Mouse (Mus musculus): Measurements from ENCODE around the gene Atf1. TPM values are rescaled to one million over a fixed set of nuclear protein-coding genes. Genes with fewer than 3 reads are reported as not detected.
A peak's percentile ranks its signal among the peaks of the same experiment; 100 is the strongest.

Atf1 gene
- total and polyA plus RNA-seq, 3 experiments: 41.8 to 854 (median 183) TPM

DNA sequence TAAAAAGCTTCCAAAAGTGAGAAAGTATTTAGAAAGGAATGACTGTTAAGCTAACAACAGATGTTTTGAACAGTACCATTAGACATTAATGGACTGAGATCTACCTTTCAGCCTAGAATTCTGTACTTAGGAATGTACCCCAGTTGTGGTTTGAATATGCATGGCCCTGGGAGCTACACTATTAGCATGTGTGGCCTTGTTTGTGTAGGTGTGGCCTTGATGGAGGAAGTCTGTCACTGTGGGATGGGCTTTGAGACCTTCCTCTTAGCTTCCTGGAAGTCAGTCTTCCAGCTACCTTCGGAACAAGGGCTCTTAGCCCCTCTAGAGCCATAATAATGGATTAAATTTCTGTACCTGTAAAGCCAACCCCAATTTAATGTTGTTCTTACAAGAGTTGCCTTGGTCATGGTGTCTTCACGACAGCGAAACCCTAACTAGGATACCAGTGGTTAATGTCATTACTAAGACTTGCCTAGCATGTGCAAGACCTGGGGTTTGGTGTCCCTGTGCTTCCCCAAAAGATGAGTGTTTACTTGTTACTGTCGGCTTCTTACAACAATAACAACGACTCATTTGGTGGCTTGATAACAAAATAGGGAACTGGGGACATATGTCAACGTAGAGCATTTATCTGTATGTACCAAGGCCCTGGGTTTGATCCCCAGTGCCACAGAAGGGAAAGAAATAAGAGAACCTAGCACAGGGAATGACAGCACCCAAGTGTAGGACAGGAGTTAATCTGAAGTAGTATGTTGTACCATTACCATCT lies 21.2 kb downstream of the Atf1 start (continued):
- TF ChIP-seq RCOR1 (IDR thresholded peaks at IDR 0.05; ENCODE audit: low read depth, low read length) (peak; percentile 75), POLR2AphosphoS5 (IDR thresholded peaks at IDR 0.05; ENCODE audit: borderline replicate concordance, low read depth, low read length) (no peak), CHD1 (IDR thresholded peaks at IDR 0.05; ENCODE audit: low read depth, low read length) (no peak), CTCF (IDR thresholded peaks at IDR 0.05 in 2 of 3, conservative IDR thresholded peaks at IDR 0.05 in 1 of 3; ENCODE audit: control insufficient read depth in 1 of 3, insufficient read depth in 1 of 3, low read depth in 2 of 3, low read length in 3 of 3, poor library complexity in 1 of 3, severe bottlenecking in 1 of 3) (no peak), POLR2A (IDR thresholded peaks at IDR 0.05; ENCODE audit: control insufficient read depth in 1 of 2, insufficient read depth in 1 of 2, low read depth in 1 of 2, low read length in 2 of 2, poor library complexity in 1 of 2) (no peak; a peak in 1 of 4 replicates), MAX (IDR thresholded peaks at IDR 0.05; ENCODE audit: low read length) (peak; percentile 81), GABPA (IDR thresholded peaks at IDR 0.05; ENCODE audit: low read depth, low read length) (no peak), TCF12 (IDR thresholded peaks at IDR 0.05; ENCODE audit: low read depth, low read length) (peak; percentile 88), ZMIZ1 (IDR thresholded peaks at IDR 0.05; ENCODE audit: low read depth, low read length) (no peak), ZKSCAN1 (IDR thresholded peaks at IDR 0.05; ENCODE audit: low read depth, low read length) (no peak), NELFE (IDR thresholded peaks at IDR 0.05; ENCODE audit: low read depth, low read length) (no peak), E2F4 (IDR thresholded peaks at IDR 0.05; ENCODE audit: borderline replicate concordance, low read depth, low read length) (no peak), MYC (IDR thresholded peaks at IDR 0.05; ENCODE audit: low read depth, low read length) (peak; percentile 83)

DNA sequence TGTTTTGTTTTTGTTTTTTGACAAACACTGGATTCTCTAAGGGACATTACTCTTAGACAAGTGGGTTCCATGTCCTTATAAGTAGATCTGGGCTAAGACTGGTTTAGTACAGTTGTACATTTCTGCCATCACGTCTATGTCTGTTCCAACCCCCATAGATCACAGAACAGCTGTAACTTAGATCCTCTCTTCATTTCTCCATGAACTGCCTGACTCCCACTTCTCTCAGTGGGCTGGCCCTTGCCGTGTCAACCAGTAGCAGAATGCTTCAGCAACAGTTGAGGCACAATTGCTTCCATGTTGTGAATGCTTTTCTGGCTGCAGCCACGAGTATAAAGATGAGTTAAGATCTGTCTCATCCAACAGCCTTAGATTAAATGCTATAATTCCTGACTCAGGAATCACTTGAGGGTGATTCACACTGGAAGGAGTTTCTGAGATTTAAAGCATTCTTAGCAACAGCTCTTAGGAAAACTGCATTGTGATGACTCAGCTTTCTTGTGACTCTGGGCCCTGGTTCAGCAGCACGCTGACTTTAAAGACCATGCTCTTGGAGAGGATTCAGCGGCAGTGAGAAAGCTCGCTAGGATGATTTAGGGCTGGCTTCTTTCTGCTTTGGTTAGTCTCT lies 23.6 kb downstream of the Atf1 start:
- peaks cover 31 to 71% of the 10 kb centered on the region in 2 experiments for H3K36me3 ChIP-seq (ENCODE audit: control insufficient read depth in 1 of 2, insufficient read depth in 2 of 2, low read length in 2 of 2)
- H3K4me1 ChIP-seq (ENCODE audit: control insufficient read depth in 1 of 2, insufficient read depth in 2 of 2, low read length in 2 of 2): peaks cover 17 to 22% of the 10 kb centered on the region in 2 experiments
- H3K79me2 ChIP-seq (ENCODE audit: control insufficient read depth, insufficient read depth, low read length, poor library complexity): peaks cover 12% of the 10 kb centered on the region
- DNase-seq (ENCODE audit: low read depth, low spot score): no peak
- no peak overlapping the region for H3K9ac ChIP-seq (ENCODE audit: control insufficient read depth, low read depth, low read length, poor library complexity, severe bottlenecking)
- no peak overlapping the region for H3K4me3 ChIP-seq (ENCODE audit: control insufficient read depth in 1 of 2, insufficient read depth in 1 of 2, low read depth in 2 of 2, low read length in 2 of 2)
- H3K27ac ChIP-seq (ENCODE audit: control insufficient read depth, low read depth, low read length): no peak overlapping the region
- no peaks in the 10 kb centered on the region for H3K9me3 ChIP-seq (replicated peaks; ENCODE audit: insufficient read depth, low read length)
- no peaks in the 10 kb centered on the region for H3K27me3 ChIP-seq (ENCODE audit: control insufficient read depth in 1 of 2, insufficient read depth in 2 of 2, low read length in 2 of 2)
- TF ChIP-seq HCFC1 (IDR thresholded peaks at IDR 0.05; ENCODE audit: low read depth, low read length): no peak
- TF ChIP-seq MAFK (IDR thresholded peaks at IDR 0.05; ENCODE audit: borderline replicate concordance, low read depth, low read length): peak; percentile 34; the same call in 1 of the 2 replicates
- 0 out of 4 replicates have a peak, but pooled peaks of 1 of the 2 experiments have one; percentile 9 for TF ChIP-seq POLR2A (IDR thresholded peaks at IDR 0.05; ENCODE audit: control insufficient read depth in 1 of 2, insufficient read depth in 1 of 2, low read depth in 1 of 2, low read length in 2 of 2, poor library complexity in 1 of 2)

DNA sequence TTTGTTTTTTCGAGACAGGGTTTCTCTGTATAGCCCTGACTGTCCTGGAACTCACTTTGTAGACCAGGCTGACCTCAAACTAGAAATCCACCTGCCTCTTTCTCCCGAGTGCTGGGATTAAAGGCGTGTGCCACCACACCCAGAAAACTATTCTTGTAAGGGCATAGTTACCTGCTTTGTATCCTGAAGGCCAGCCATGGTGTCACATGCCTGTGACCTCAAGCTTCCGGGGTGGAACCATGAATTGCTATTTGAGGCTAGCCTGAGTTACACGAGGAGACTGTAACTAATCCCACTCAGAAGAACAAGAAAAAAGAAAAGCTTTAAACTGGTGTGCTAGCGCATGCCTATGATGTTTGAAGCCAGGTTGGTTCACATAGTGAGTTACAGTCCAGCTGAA lies 28.8 kb downstream of the Atf1 start:
- H3K9me3 ChIP-seq (replicated peaks; ENCODE audit: insufficient read depth, low read length): no peaks in the 10 kb centered on the region
- no peak overlapping the region for H3K9ac ChIP-seq (ENCODE audit: control insufficient read depth, low read depth, low read length, poor library complexity, severe bottlenecking)
- no peak overlapping the region for H3K4me3 ChIP-seq (ENCODE audit: control insufficient read depth in 1 of 2, insufficient read depth in 1 of 2, low read depth in 2 of 2, low read length in 2 of 2)
- DNase-seq (ENCODE audit: low read depth, low spot score): no peak
- H3K36me3 ChIP-seq (ENCODE audit: control insufficient read depth in 1 of 2, insufficient read depth in 2 of 2, low read length in 2 of 2): peaks cover 0 to 49% of the 10 kb centered on the region in 2 experiments; a peak in 2 of 4 replicates
- H3K27me3 ChIP-seq (ENCODE audit: control insufficient read depth in 1 of 2, insufficient read depth in 2 of 2, low read length in 2 of 2): no peaks in the 10 kb centered on the region
- no peak for TF ChIP-seq GATA1 (IDR thresholded peaks at IDR 0.05; ENCODE audit: low read depth, low read length)
- no peak for TF ChIP-seq RCOR1 (IDR thresholded peaks at IDR 0.05; ENCODE audit: low read depth, low read length)
- no peak for TF ChIP-seq MYC (IDR thresholded peaks at IDR 0.05; ENCODE audit: low read depth, low read length)
- no peak for TF ChIP-seq SIN3A (IDR thresholded peaks at IDR 0.05; ENCODE audit: low read length)
- H3K4me1 ChIP-seq (ENCODE audit: control insufficient read depth in 1 of 2, insufficient read depth in 2 of 2, low read length in 2 of 2): no peaks in the 10 kb centered on the region
- H3K27ac ChIP-seq (ENCODE audit: control insufficient read depth, low read depth, low read length): no peak overlapping the region
- H3K79me2 ChIP-seq (ENCODE audit: control insufficient read depth, insufficient read depth, low read length, poor library complexity): no peaks in the 10 kb centered on the region

Measured in MEL (cell line).